Mouse (Mus musculus) brain, embryonic 14.5 days (tissue): ENCODE data around the gene Pxdn.

Source experiments
- CTCF ChIP-seq: fragments of 200-500 bp; IDR thresholded peaks from 2 replicates; pipeline ENCODE4 v1.5.1; 2012; ENCODE audit warnings: inconsistent platforms, mild to moderate bottlenecking, moderate library complexity, borderline replicate concordance; ENCODE audit not compliant: insufficient read depth, insufficient read length; ENCODE audit errors: extremely low read depth
- POLR2A ChIP-seq: fragments of 200-500 bp; IDR thresholded peaks from 2 replicates; pipeline ENCODE4 v1.6.1; 2012; ENCODE audit warnings: mild to moderate bottlenecking, inconsistent platforms, borderline replicate concordance; ENCODE audit not compliant: poor library complexity, insufficient read depth, insufficient read length, severe bottlenecking; ENCODE audit errors: extremely low read depth

DNA sequence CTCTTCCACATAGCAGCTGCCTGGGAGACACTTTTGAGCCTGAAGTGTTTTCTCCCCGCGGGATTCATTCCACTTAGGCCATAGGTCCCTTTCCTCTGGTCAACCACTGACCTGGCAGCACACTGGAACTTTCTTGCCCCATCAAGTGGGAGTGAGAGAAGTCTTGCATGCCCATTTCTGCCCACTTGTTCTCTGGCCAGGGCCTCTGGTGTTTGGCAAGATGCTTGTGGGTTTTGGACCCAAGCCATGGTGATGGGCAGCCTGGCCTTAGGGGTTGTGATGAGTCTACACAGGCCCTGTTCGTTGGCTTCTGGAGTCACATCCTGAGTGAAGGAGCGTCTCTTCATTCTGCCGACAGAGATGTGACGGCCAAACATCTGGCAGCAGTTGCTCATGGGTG, 47.7 kb downstream of the Pxdn start:
- TF ChIP-seq CTCF (no peak), POLR2A (no peak)
